Mouse (Mus musculus) stomach, postnatal 0 days (tissue): ENCODE results near the gene Gm28308. TPM values are rescaled to one million over a fixed set of nuclear protein-coding genes. Genes with fewer than 3 reads are reported as not detected.

Source experiments
- ATAC-seq: fragments of 200-750 bp; cut with Nextera tagmentation; 2 replicates; pipeline ENCODE4 v1.8.0; 2017; ENCODE audit not compliant: low FRiP score, low TSS enrichment
- DNase-seq: peaks from one replicate; pipeline ENCODE4 v3.0.0-alpha.2; 2016; ENCODE audit warnings: low spot score
- H3K27ac ChIP-seq: fragments of 300-500 bp; sonication (generic); replicated peaks from 2 replicates; pipeline ENCODE4 v1.5.1; 2014; ENCODE audit warnings: mild to moderate bottlenecking, control low read depth
- H3K27me3 ChIP-seq: fragments of 300-500 bp; sonication (generic); 2 replicates; pipeline ENCODE4 v1.6.1; 2014; ENCODE audit warnings: low read length; ENCODE audit not compliant: control insufficient read depth, insufficient read depth
- H3K36me3 ChIP-seq: fragments of 300-500 bp; sonication (generic); 2 replicates; pipeline ENCODE4 v1.6.1; 2014; ENCODE audit warnings: low read length, mixed read lengths; ENCODE audit not compliant: control insufficient read depth, insufficient read depth
- H3K4me1 ChIP-seq: fragments of 300-500 bp; sonication (generic); replicated peaks from 2 replicates; pipeline ENCODE4 v1.6.1; 2014; ENCODE audit warnings: antibody characterized with exemption; ENCODE audit not compliant: control insufficient read depth, insufficient read depth
- H3K4me2 ChIP-seq: fragments of 300-500 bp; sonication (generic); replicated peaks from 2 replicates; pipeline ENCODE4 v1.6.1; 2014; ENCODE audit warnings: low read depth, mild to moderate bottlenecking, control low read depth, moderate library complexity
- H3K4me3 ChIP-seq: fragments of 300-500 bp; sonication (generic); 2 replicates; pipeline ENCODE4 v1.5.1; 2014; ENCODE audit warnings: low read depth, low read length, control low read depth
- H3K9ac ChIP-seq: fragments of 300-500 bp; sonication (generic); 2 replicates; pipeline ENCODE4 v1.6.1; 2014; ENCODE audit warnings: mild to moderate bottlenecking, low read length, control low read depth, mixed read lengths
- H3K9me3 ChIP-seq: fragments of 300-500 bp; sonication (generic); 2 replicates; pipeline ENCODE4 v1.6.1; 2016; ENCODE audit warnings: low read length; ENCODE audit not compliant: control insufficient read depth
- CTCF ChIP-seq: IDR thresholded peaks from 2 replicates; pipeline ENCODE4 v1.5.1; 2016; ENCODE audit warnings: antibody characterized with exemption, low read depth, mild to moderate bottlenecking, moderate library complexity
- EP300 ChIP-seq: optimal IDR thresholded peaks from 2 replicates; pipeline ENCODE3; 2016; ENCODE audit warnings: antibody characterized with exemption
- WGBS: fragments of 180-500 bp; shearing (Covaris S2); extraction: QIAGEN DNeasy Blood & Tissue Kit; methylation state at CpG from one replicate; pipeline ENCODE4 v1.1.7; 2014; 5-methylcytosine and 5-hydroxymethylcytosine counted together
- polyA plus RNA-seq: library from polyadenylated mRNA; unstranded; fragments of >200 nt; fragmentation: Nextera tagmentation; extraction: Ambion mirVana; gene quantifications from 2 replicates; pipeline ENCODE4 v1.2.1, GENCODE M21; 2015

The Gm28308 gene
- polyA plus RNA-seq, 1 experiment from 2014 or later, result not detected

GRCm38 (mm10) chr6:52247766-52248637, 34.9 kb upstream of the Gm28308 start:
- Histone ChIP-seq H3K27ac (no peak overlapping the region), H3K4me2 (no peak overlapping the region), H3K9ac (no peak overlapping the region), H3K4me3 (no peak overlapping the region), H3K4me1 (no peaks in the 10 kb centered on the region), H3K9me3 (no peaks in the 10 kb centered on the region), H3K36me3 (no peaks in the 10 kb centered on the region), H3K27me3 (peaks cover 42% of the 10 kb centered on the region)
- DNase-seq (no peak), ATAC-seq (no peak)
- WGBS, result 3% methylated on average over 23 of the region's 23 CpGs
- no peak for TF ChIP-seq EP300
- TF ChIP-seq CTCF, result no peak

GRCm38 (mm10) chr6:52246916-52247315, 33.8 kb upstream of the Gm28308 start:
- Histone ChIP-seq H3K9ac (no peak overlapping the region), H3K9me3 (no peaks in the 10 kb centered on the region), H3K4me3 (no peak overlapping the region), H3K27ac (no peak overlapping the region), H3K36me3 (no peaks in the 10 kb centered on the region), H3K4me1 (no peaks in the 10 kb centered on the region), H3K27me3 (peaks cover 45% of the 10 kb centered on the region), H3K4me2 (no peak overlapping the region)
- no peak for TF ChIP-seq CTCF
- TF ChIP-seq EP300, result no peak
- 5% methylated on average over 3 of the region's 3 CpGs for WGBS
- ATAC-seq (no peak), DNase-seq (no peak)

- 2% methylated on average over 26 of the region's 26 CpGs for WGBS
- no peak overlapping the region for H3K9ac ChIP-seq
Observed at GRCm38 (mm10) chr6:52246403-52246803, 33.3 kb upstream of the Gm28308 start.

GRCm38 (mm10) chr6:52245757-52246142, 32.6 kb upstream of the Gm28308 start, which contains the start of gene Hoxa11:
Hoxa11 (minus strand) TSS chr6:52245810.
- no peak within 1 kb of the TSS; the same call in 1 of the 2 replicates for H3K4me3 ChIP-seq
- H3K27me3 ChIP-seq, result peaks cover 48% of the 10 kb centered on the region
- no peak within 1 kb of the TSS for H3K4me2 ChIP-seq
- ATAC-seq, result no peak
- 2% methylated on average over 20 of the region's 20 CpGs for WGBS
- no peak for DNase-seq
- no peak within 1 kb of the TSS for H3K27ac ChIP-seq
- TF ChIP-seq EP300, result no peak
- no peaks in the 10 kb centered on the region for H3K9me3 ChIP-seq
- H3K9ac ChIP-seq, result no peak within 1 kb of the TSS
- H3K4me1 ChIP-seq, result no peaks in the 10 kb centered on the region
- no peaks in the 10 kb centered on the region for H3K36me3 ChIP-seq

More at GRCm38 (mm10) chr6:52246403-52246803, 33.3 kb upstream of the Gm28308 start:
- DNase-seq, result no peak
- Histone ChIP-seq H3K4me1 (no peaks in the 10 kb centered on the region), H3K27me3 (peaks cover 42% of the 10 kb centered on the region), H3K36me3 (no peaks in the 10 kb centered on the region), H3K9me3 (no peaks in the 10 kb centered on the region), H3K4me2 (no peak overlapping the region), H3K4me3 (no peak overlapping the region), H3K27ac (no peak overlapping the region)
- no peak for ATAC-seq
- TF ChIP-seq EP300 (no peak), CTCF (no peak)

- H3K4me3 ChIP-seq, result no peak overlapping the region; the same call in 1 of the 2 replicates
- ATAC-seq (no peak), DNase-seq (no peak)
- no peak for TF ChIP-seq CTCF
- TF ChIP-seq EP300, result no peak
- H3K9ac ChIP-seq, result no peak overlapping the region
- peaks cover 52% of the 10 kb centered on the region for H3K27me3 ChIP-seq
- H3K4me1 ChIP-seq, result no peaks in the 10 kb centered on the region
- no peaks in the 10 kb centered on the region for H3K9me3 ChIP-seq
- 1% methylated on average over 71 of the region's 71 CpGs for WGBS
- H3K36me3 ChIP-seq, result no peaks in the 10 kb centered on the region
- no peak overlapping the region for H3K27ac ChIP-seq
- H3K4me2 ChIP-seq, result no peak overlapping the region
Observed at GRCm38 (mm10) chr6:52245040-52245756, 32.1 kb upstream of the Gm28308 start.
